Mouse (Mus musculus) bone marrow, adult 2 months (tissue): ENCODE measurements at regions not wholly inside any gene's neighbourhood (a gene's known extent, or its start where the extent isn't known, plus 50 kb on each side); places are given as distances from the start of the nearest gene placed in this dataset.

Source experiments
- H3K27ac ChIP-seq: fragments of 200-500 bp; 2 replicates; pipeline ENCODE4 v1.5.1; 2012; ENCODE audit warnings: low read depth, mild to moderate bottlenecking, control low read depth, inconsistent platforms, low read length; ENCODE audit not compliant: control insufficient read depth, poor library complexity, insufficient read depth
- H3K4me1 ChIP-seq: fragments of 200-500 bp; 2 replicates; pipeline ENCODE4 v1.6.1; 2011; ENCODE audit warnings: low read length; ENCODE audit not compliant: control insufficient read depth, insufficient read depth
- H3K4me3 ChIP-seq: fragments of 200-500 bp; replicated peaks from 2 replicates; pipeline ENCODE3; 2011; ENCODE audit warnings: mild to moderate bottlenecking, low read depth, low read length, control low read depth; ENCODE audit not compliant: control insufficient read depth
- CTCF ChIP-seq: fragments of 200-500 bp; IDR thresholded peaks from 2 replicates; pipeline ENCODE4 v1.5.1; 2011; ENCODE audit warnings: low read length, control low read depth; ENCODE audit not compliant: control insufficient read depth, insufficient read depth
- POLR2A ChIP-seq: fragments of 200-500 bp; IDR thresholded peaks from 2 replicates; pipeline ENCODE4 v1.6.1; 2011; ENCODE audit warnings: low read depth, mild to moderate bottlenecking, control low read depth, low read length, borderline replicate concordance; ENCODE audit not compliant: control insufficient read depth
- WGBS: fragments of 180-500 bp; shearing (Covaris S2); methylation state at CpG from one replicate; pipeline ENCODE4 v1.1.7; 2018; 5-methylcytosine and 5-hydroxymethylcytosine counted together

DNA sequence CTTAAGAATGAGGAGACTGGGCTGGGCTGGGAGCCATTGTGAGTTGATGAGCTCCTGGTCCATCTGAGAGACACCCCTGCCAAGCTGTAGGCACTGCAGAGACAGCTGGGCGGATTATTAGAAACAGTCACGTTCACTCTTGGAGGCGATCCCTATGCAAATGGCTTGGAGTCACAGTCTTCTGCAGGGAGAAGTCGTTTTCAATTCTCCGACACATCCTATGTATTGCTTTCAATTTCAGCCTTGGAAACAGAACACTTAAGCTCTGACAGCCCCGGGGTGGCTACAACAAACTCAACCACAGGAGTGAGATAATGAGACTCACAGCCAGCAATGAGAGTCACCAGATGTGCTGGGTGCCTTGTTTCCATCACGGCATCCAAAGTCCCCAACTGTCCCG, 385.6 kb downstream of the Med13l start:
- TF ChIP-seq CTCF (no peak), POLR2A (no peak)
- WGBS, result 47% methylated on average over 8 of the region's 8 CpGs
- Histone ChIP-seq H3K27ac (no peak overlapping the region), H3K4me3 (no peak overlapping the region), H3K4me1 (no peaks in the 10 kb centered on the region)

DNA sequence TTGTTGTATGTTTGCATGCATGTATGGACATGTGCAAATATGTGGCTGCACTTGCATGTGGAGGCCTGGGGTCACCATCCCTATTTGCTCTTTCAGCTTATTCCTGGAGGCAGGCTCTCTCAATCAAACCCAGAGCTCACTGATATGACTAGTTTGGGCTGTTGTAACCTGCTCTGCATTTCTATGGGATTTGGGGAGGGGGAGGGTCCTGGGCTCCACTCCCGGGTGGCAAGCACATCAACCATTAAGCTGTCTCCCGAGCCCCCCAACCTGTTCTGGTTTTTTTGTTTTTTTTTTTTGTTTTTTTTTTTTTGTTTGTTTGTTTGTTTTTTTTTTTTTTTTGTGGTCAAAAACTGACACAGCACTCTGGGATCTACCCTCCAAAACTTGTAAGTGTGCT, 386.5 kb downstream of the Med13l start:
- Histone ChIP-seq H3K4me1 (no peaks in the 10 kb centered on the region), H3K4me3 (no peak overlapping the region), H3K27ac (no peak overlapping the region)
- 66% methylated on average over 2 of the region's 2 CpGs for WGBS
- TF ChIP-seq CTCF (no peak), POLR2A (no peak)

DNA sequence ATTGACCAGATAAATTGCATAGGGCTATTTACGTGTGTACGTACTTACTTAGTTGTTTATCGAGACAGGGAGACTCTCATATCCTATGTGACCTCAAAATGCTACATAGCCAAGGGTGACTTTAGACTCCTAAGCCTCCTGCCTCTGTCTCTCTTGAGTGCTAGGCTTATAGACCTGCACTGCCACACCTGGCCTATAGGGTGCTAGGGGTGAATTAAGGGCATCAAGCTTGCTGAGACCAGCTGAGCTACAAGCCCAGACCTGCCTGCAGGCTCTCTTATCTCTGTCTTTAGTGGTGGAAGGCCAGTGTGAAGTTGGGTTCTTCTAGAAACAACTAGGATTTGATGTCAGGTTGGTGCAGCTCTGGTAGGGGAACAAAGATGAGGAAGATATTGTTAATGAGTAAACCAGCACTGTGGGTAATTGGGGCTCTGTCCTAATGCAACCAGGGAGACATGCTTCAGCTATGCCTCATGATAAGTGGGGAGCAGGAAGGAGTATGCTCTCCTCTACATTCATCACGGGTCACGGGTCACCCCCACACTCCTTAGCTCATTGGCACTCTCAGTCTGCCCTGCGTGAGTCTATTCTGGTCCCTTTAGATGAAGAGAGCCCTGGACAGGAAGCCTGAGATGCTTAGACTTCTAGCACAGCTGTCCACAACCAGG, 387.8 kb downstream of the Med13l start:
- WGBS, result 78% methylated on average over 6 of the region's 6 CpGs
- H3K27ac ChIP-seq, result no peak overlapping the region
- H3K4me3 ChIP-seq, result no peak overlapping the region
- no peak for TF ChIP-seq POLR2A
- TF ChIP-seq CTCF, result no peak
- H3K4me1 ChIP-seq, result no peaks in the 10 kb centered on the region

DNA sequence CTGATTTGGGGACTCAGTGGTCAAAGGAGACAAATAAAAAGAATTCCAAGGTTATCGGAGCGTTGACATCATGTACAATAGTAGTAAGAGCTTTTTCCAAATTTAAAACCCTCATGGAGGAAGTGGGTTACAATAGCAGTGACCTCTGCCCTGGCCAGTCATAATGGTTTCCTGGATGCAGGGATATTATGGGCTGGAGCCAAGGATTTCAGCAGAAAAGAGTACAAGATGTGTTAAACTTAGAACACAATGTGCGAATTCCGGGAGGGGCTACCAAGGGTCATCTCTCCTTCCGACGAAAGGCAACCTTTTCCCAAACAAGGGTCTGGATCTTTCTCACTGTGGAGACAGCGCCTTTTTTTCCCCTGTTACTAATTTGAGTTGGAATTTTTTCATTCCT, 390.6 kb downstream of the Med13l start:
- Histone ChIP-seq H3K27ac (no peak overlapping the region), H3K4me3 (no peak overlapping the region), H3K4me1 (no peaks in the 10 kb centered on the region)
- WGBS, result 36% methylated on average over 7 of the region's 7 CpGs
- TF ChIP-seq CTCF (no peak), POLR2A (no peak)

DNA sequence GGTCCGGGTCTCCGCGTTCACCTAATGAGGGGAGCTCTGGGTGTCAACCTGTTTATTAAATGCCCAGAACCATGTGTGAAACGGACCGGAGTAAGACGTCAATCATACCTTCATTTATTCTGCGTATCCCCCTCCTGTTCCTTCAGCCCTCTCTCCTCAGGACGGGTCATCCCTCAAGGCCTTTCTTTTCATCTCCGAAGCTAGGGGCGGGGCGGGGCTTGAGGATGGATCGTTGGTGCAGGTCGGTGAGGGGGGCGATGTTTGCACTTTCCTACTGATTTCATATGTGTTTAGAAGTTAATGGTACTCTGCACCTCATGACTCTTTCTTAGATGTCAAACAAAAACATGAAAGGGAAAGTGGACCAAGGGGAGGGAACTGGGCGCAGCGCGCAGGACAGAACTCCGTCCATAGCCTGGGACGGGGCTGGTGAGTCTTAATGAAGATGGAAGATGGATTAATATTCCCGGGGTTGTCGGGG, 400.1 kb downstream of the Med13l start:
- Histone ChIP-seq H3K27ac (no peak overlapping the region), H3K4me1 (no peaks in the 10 kb centered on the region), H3K4me3 (no peak overlapping the region)
- no peak for TF ChIP-seq CTCF
- TF ChIP-seq POLR2A, result no peak
- WGBS, result 86% methylated on average over 21 of the region's 21 CpGs

DNA sequence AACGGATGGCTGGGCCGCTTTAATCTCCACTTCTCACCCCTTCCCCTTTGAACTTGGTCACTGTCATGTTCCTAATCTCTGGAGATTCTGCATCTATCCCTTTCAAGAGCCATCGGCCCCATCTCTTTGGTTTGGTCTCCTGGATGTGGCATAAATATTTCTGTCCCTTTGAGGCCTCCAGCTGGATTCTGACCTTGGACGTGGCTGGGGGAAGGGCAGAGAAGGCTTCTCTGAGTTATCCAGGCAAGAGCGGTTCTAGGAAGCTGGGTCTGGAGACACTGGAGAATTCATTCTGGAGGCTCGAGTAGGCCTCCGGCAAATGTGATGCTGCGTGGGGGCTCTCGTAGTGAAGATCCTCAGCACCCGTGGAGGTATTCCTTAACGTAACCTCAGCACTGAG, 400.6 kb downstream of the Med13l start:
- H3K4me1 ChIP-seq, result no peaks in the 10 kb centered on the region
- no peak overlapping the region for H3K4me3 ChIP-seq
- no peak overlapping the region for H3K27ac ChIP-seq
- 82% methylated on average over 11 of the region's 11 CpGs for WGBS
- TF ChIP-seq POLR2A, result no peak
- no peak for TF ChIP-seq CTCF

DNA sequence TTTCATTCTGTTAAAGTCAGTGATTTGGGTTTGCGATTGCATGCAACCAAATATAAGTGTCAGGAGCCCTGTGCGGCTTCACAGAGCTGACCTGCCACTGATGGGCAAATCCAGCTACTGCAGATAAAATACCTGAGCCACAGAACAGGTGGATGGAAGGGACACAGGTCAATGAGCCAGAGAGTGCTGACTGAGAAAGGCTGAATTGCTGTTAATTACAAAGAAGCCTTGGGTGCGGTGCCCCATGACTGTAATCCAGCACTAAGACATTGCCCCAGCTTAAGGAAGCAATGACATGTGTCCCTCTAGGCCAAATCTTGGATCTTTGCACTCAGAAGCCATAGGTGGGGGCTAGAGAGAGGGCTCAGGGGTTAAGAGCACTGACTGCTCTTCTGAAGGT, 401.7 kb downstream of the Med13l start:
- Histone ChIP-seq H3K4me1 (no peaks in the 10 kb centered on the region), H3K4me3 (no peak overlapping the region), H3K27ac (no peak overlapping the region)
- TF ChIP-seq CTCF, result no peak
- no peak for TF ChIP-seq POLR2A
- 86% methylated on average over 3 of the region's 3 CpGs for WGBS

DNA sequence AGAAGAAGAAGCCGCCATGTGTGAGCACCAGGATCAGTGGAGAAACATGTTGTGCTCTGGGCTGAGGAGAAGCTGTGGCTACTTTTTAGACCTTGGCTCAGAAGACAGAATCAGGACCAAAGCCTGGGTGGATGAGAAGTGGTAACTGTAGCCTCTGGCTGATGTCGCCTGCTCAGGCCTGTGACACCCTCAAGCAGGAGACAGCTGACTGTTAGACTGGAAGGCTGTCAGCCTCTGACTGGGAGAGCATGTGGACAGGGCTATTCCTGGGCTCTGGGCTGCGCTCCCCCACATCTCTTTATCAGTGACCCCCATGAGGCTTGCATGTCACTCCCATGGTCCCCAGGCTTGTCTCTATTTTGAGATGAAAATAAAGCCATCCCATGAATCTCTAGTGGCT, 402.5 kb downstream of the Med13l start:
- TF ChIP-seq CTCF, result no peak
- TF ChIP-seq POLR2A, result no peak
- H3K4me3 ChIP-seq, result no peak overlapping the region
- 78% methylated on average over 3 of the region's 3 CpGs for WGBS
- no peaks in the 10 kb centered on the region for H3K4me1 ChIP-seq
- no peak overlapping the region for H3K27ac ChIP-seq

DNA sequence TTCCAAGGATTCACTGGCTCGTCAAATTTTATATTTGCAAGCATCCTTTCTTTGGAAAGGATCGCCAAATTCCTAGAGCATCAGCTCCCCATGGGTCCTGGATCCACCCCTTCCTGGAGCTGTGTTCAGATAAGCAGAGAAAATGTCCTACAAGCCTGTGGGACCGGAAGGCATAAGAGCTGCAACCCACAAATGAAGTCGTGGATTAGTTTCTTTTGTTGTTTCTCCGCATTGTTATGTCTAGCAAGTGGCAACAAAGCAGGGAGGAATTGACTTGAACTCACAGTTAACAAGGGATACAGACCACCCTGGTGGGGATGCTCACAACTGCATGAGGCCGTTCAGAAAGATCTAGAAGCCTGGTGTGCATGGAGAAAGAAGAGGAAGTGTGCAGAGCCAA, 406.4 kb downstream of the Med13l start:
- no peaks in the 10 kb centered on the region for H3K4me1 ChIP-seq
- no peak overlapping the region for H3K4me3 ChIP-seq
- TF ChIP-seq POLR2A, result no peak
- no peak for TF ChIP-seq CTCF
- 60% methylated on average over 6 of the region's 6 CpGs for WGBS
- H3K27ac ChIP-seq, result no peak overlapping the region
